Mouse (Mus musculus) bone marrow, adult 2 months (tissue): ENCODE measurements around the gene Kifc5b. TPM values are rescaled to one million over a fixed set of nuclear protein-coding genes. Genes with fewer than 3 reads are reported as not detected.
A peak's percentile ranks its signal among the peaks of the same experiment; 100 is the strongest.

ENCODE experiments used
- H3K27ac ChIP-seq: fragments of 200-500 bp; 2 replicates; pipeline ENCODE4 v1.5.1; 2012; ENCODE audit warnings: low read depth, mild to moderate bottlenecking, control low read depth, inconsistent platforms, low read length; ENCODE audit not compliant: control insufficient read depth, poor library complexity, insufficient read depth
- H3K4me1 ChIP-seq: fragments of 200-500 bp; 2 replicates; pipeline ENCODE4 v1.6.1; 2011; ENCODE audit warnings: low read length; ENCODE audit not compliant: control insufficient read depth, insufficient read depth
- H3K4me3 ChIP-seq: fragments of 200-500 bp; replicated peaks from 2 replicates; pipeline ENCODE3; 2011; ENCODE audit warnings: mild to moderate bottlenecking, low read depth, low read length, control low read depth; ENCODE audit not compliant: control insufficient read depth
- CTCF ChIP-seq: fragments of 200-500 bp; IDR thresholded peaks from 2 replicates; pipeline ENCODE4 v1.5.1; 2011; ENCODE audit warnings: low read length, control low read depth; ENCODE audit not compliant: control insufficient read depth, insufficient read depth
- POLR2A ChIP-seq: fragments of 200-500 bp; IDR thresholded peaks from 2 replicates; pipeline ENCODE4 v1.6.1; 2011; ENCODE audit warnings: low read depth, mild to moderate bottlenecking, control low read depth, low read length, borderline replicate concordance; ENCODE audit not compliant: control insufficient read depth
- WGBS: fragments of 180-500 bp; shearing (Covaris S2); methylation state at CpG from one replicate; pipeline ENCODE4 v1.1.7; 2018; 5-methylcytosine and 5-hydroxymethylcytosine counted together
- polyA plus RNA-seq: library from polyadenylated mRNA; stranded (reverse); fragments of >200 nt; gene quantifications from 2 replicates; pipeline ENCODE4 v1.2.4, GENCODE M21; 2011; ENCODE audit warnings: low replicate concordance; ENCODE audit not compliant: missing spikeins, insufficient read depth, insufficient read length

The Kifc5b gene
- polyA plus RNA-seq, 1 experiment = 50.8 TPM

- no peak overlapping the region for H3K27ac ChIP-seq
- H3K4me3 ChIP-seq = no peak overlapping the region
- TF ChIP-seq POLR2A = no peak
- TF ChIP-seq CTCF = no peak
- WGBS = 79% methylated on average over 12 of the region's 12 CpGs
- H3K4me1 ChIP-seq = peaks cover 1% of the 10 kb centered on the region; the same call in 1 of the 2 replicates
Measured at GRCm38 (mm10) chr17:26947231-26948100, 30.6 kb downstream of the Kifc5b start.

GRCm38 (mm10) chr17:26948316-26949050 is 31.6 kb downstream of the Kifc5b start:
- H3K27ac ChIP-seq = peak overlapping the region; percentile 4; the same call in 1 of the 2 replicates
- WGBS = under 1% methylated on average over 67 of the region's 87 CpGs
- H3K4me1 ChIP-seq = peaks cover 1% of the 10 kb centered on the region; the same call in 1 of the 2 replicates
- no peak for TF ChIP-seq POLR2A
- no peak for TF ChIP-seq CTCF
- H3K4me3 ChIP-seq = peak overlapping the region; percentile 60

DNA sequence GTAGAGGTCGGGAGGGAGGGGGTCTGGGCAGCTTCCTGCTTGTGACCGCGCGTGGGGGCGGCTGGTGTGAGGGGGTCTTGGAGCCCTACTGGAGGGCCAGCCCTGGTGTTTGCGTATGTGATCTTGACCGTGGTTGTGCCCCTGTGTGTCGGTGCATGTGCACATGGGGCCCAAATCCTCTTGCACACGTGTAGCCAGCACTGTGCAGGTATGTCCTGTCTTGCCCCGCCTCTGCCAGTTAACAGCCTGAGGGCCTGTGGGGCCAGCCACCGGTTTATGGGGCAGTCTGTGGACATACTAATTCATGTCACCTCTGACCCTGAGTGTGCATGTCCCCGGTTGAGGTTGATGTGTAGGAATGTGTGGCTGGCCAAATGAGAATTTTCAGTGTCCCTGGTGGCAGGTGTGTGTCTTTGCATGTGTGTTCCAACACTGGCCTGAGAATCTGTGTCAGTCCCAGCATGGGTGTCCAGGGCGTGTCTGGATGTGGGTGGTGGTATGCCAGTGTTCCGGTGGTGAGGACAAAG is 32.2 kb downstream of the Kifc5b start:
- no peak for TF ChIP-seq CTCF
- no peak for TF ChIP-seq POLR2A
- 22% methylated on average over 14 of the region's 14 CpGs for WGBS
- Histone ChIP-seq H3K27ac (no peak overlapping the region), H3K4me3 (no peak overlapping the region), H3K4me1 (peaks cover 1% of the 10 kb centered on the region; the same call in 1 of the 2 replicates)

DNA sequence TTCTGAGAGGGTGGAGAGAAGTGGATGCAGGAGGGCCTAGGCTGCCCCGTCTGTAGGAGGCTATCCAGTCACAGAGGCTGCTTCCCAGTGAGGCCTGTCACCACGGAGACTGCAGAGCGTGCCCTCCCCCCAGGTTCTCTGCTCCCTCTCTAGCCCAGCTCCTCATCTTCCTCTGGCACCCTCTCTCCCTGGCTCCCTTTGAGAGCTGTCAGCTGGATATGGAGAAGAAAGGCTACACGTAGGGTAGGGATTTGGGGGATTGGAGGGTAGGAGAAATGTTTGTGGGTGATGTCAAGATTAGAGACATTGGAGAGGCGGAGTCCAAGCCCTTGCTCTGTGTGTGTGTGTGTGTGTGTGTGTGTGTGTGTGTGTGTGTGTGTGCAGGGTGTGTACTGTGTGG is 33.0 kb downstream of the Kifc5b start:
- Histone ChIP-seq H3K4me1 (peaks cover 1% of the 10 kb centered on the region; the same call in 1 of the 2 replicates), H3K27ac (no peak overlapping the region)
- 71% methylated on average over 5 of the region's 5 CpGs for WGBS

GRCm38 (mm10) chr17:26950560-26951288 is 33.8 kb downstream of the Kifc5b start:
- no peak overlapping the region for H3K27ac ChIP-seq
- H3K4me1 ChIP-seq = peaks cover 1% of the 10 kb centered on the region; the same call in 1 of the 2 replicates

More for the DNA sequence above, 33.0 kb downstream of the Kifc5b start:
- TF ChIP-seq POLR2A = no peak
- H3K4me3 ChIP-seq = no peak overlapping the region

DNA sequence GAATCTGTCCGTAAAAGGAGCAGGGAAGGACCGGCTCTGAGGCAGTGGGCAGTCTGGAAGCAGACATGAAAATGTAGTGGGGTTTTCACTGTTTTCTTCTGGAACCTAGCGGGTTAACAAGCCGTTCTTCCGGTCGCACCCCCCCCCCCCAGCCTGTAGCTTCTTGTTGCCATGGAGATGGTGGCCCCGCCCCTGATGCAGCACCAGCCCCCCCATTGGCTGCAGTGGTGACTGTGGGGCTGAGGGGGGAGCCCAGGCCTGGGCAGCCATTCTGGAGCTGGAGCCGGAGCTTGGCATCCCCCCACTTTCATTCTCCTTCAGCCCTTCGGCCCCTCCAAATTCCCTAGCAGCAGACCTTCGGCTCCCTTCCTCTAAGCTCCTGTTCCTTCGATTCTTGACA is 34.5 kb downstream of the Kifc5b start:
- Histone ChIP-seq H3K27ac (no peak overlapping the region), H3K4me3 (no peak overlapping the region), H3K4me1 (peaks cover 1% of the 10 kb centered on the region; the same call in 1 of the 2 replicates)
- WGBS = 6% methylated on average over 11 of the region's 11 CpGs
- TF ChIP-seq POLR2A (no peak), CTCF (no peak)

More at GRCm38 (mm10) chr17:26950560-26951288, 33.8 kb downstream of the Kifc5b start:
- WGBS = 55% methylated on average over 7 of the region's 7 CpGs
- TF ChIP-seq POLR2A = no peak
- no peak for TF ChIP-seq CTCF
- H3K4me3 ChIP-seq = no peak overlapping the region

GRCm38 (mm10) chr17:26951952-26952877 is 35.3 kb downstream of the Kifc5b start:
- 27% methylated on average over 23 of the region's 23 CpGs for WGBS
- TF ChIP-seq CTCF (no peak), POLR2A (no peak)

More at GRCm38 (mm10) chr17:26951952-26952877, 35.3 kb downstream of the Kifc5b start:
- Histone ChIP-seq H3K4me3 (peak overlapping the region; percentile 13), H3K27ac (no peak overlapping the region), H3K4me1 (peaks cover 1% of the 10 kb centered on the region; the same call in 1 of the 2 replicates)
